Mouse (Mus musculus): ENCODE data around the gene Syce1l. TPM values are rescaled to one million over a fixed set of nuclear protein-coding genes. Genes with fewer than 3 reads are reported as not detected.

The Syce1l gene
- polyA plus RNA-seq, 1 experiment from 2014 or later: not detected

GRCm38 (mm10) chr8:113674611-113675010 is 31.6 kb downstream of the Syce1l start:
- Histone ChIP-seq H3K9me3 (0 out of 2 replicates have a peak, but pooled peaks cover 2% of the 10 kb centered on the region), H3K4me2 (no peak overlapping the region), H3K36me3 (no peaks in the 10 kb centered on the region), H3K4me3 (no peak overlapping the region), H3K9ac (no peak overlapping the region), H3K27me3 (no peaks in the 10 kb centered on the region), H3K4me1 (peaks cover 14% of the 10 kb centered on the region), H3K27ac (no peak overlapping the region)
- no peak for ATAC-seq (ENCODE audit: insufficient number of reproducible peaks, insufficient read depth, low FRiP score, low TSS enrichment, low read depth)
- 71% methylated on average over 3 of the region's 3 CpGs for WGBS

GRCm38 (mm10) chr8:113675281-113675680 is 32.3 kb downstream of the Syce1l start:
- Histone ChIP-seq H3K4me1 (peaks cover 13% of the 10 kb centered on the region), H3K9ac (no peak overlapping the region), H3K9me3 (0 out of 2 replicates have a peak, but pooled peaks cover 2% of the 10 kb centered on the region), H3K36me3 (no peaks in the 10 kb centered on the region), H3K4me2 (no peak overlapping the region), H3K27me3 (no peaks in the 10 kb centered on the region), H3K4me3 (no peak overlapping the region), H3K27ac (no peak overlapping the region)
- WGBS: 57% methylated on average over 2 of the region's 2 CpGs
- no peak for ATAC-seq (ENCODE audit: insufficient number of reproducible peaks, insufficient read depth, low FRiP score, low TSS enrichment, low read depth)

GRCm38 (mm10) chr8:113676811-113677210 is 33.8 kb downstream of the Syce1l start:
- Histone ChIP-seq H3K36me3 (no peaks in the 10 kb centered on the region), H3K4me1 (peaks cover 13% of the 10 kb centered on the region), H3K4me3 (no peak overlapping the region), H3K27me3 (no peaks in the 10 kb centered on the region), H3K9me3 (0 out of 2 replicates have a peak, but pooled peaks cover 2% of the 10 kb centered on the region), H3K9ac (no peak overlapping the region), H3K4me2 (no peak overlapping the region), H3K27ac (no peak overlapping the region)
- no peak for ATAC-seq (ENCODE audit: insufficient number of reproducible peaks, insufficient read depth, low FRiP score, low TSS enrichment, low read depth)
- 81% methylated on average over 1 of the region's 1 CpGs for WGBS

- Histone ChIP-seq H3K9me3 (0 out of 2 replicates have a peak, but pooled peaks cover 2% of the 10 kb centered on the region), H3K36me3 (no peaks in the 10 kb centered on the region), H3K4me3 (no peak overlapping the region), H3K4me1 (no peaks in the 10 kb centered on the region), H3K4me2 (no peak overlapping the region), H3K27me3 (no peaks in the 10 kb centered on the region), H3K9ac (no peak overlapping the region), H3K27ac (no peak overlapping the region)
- WGBS: 71% methylated on average over 3 of the region's 3 CpGs
- ATAC-seq (ENCODE audit: insufficient number of reproducible peaks, insufficient read depth, low FRiP score, low TSS enrichment, low read depth): no peak
Measured at GRCm38 (mm10) chr8:113679361-113679760, 36.3 kb downstream of the Syce1l start.

GRCm38 (mm10) chr8:113687889-113688542 is 45.0 kb downstream of the Syce1l start:
- no peaks in the 10 kb centered on the region for H3K27me3 ChIP-seq
- H3K36me3 ChIP-seq: no peaks in the 10 kb centered on the region
- H3K4me3 ChIP-seq: no peak overlapping the region
- peak overlapping the region; percentile 22; the same call in 1 of the 2 replicates for H3K4me2 ChIP-seq
- ATAC-seq (ENCODE audit: insufficient number of reproducible peaks, insufficient read depth, low FRiP score, low TSS enrichment, low read depth): no peak
- H3K9ac ChIP-seq: no peak overlapping the region
- no peak overlapping the region for H3K27ac ChIP-seq
- H3K9me3 ChIP-seq: no peaks in the 10 kb centered on the region
- peaks cover 9% of the 10 kb centered on the region; the same call in 1 of the 2 replicates for H3K4me1 ChIP-seq
- 51% methylated on average over 17 of the region's 17 CpGs for WGBS

GRCm38 (mm10) chr8:113688543-113688915 is 45.5 kb downstream of the Syce1l start:
- Histone ChIP-seq H3K4me1 (peaks cover 9% of the 10 kb centered on the region; the same call in 1 of the 2 replicates), H3K4me3 (no peak overlapping the region), H3K27ac (no peak overlapping the region), H3K36me3 (no peaks in the 10 kb centered on the region), H3K9me3 (no peaks in the 10 kb centered on the region), H3K9ac (no peak overlapping the region), H3K4me2 (no peak overlapping the region), H3K27me3 (no peaks in the 10 kb centered on the region)
- ATAC-seq (ENCODE audit: insufficient number of reproducible peaks, insufficient read depth, low FRiP score, low TSS enrichment, low read depth): no peak
- 87% methylated on average over 8 of the region's 8 CpGs for WGBS

GRCm38 (mm10) chr8:113691622-113692343 is 48.8 kb downstream of the Syce1l start:
- Histone ChIP-seq H3K4me2 (no peak overlapping the region), H3K27ac (no peak overlapping the region), H3K36me3 (no peaks in the 10 kb centered on the region), H3K4me3 (no peak overlapping the region), H3K27me3 (no peaks in the 10 kb centered on the region), H3K9ac (no peak overlapping the region), H3K9me3 (no peaks in the 10 kb centered on the region), H3K4me1 (peaks cover 9% of the 10 kb centered on the region; the same call in 1 of the 2 replicates)
- WGBS: 71% methylated on average over 14 of the region's 14 CpGs
- ATAC-seq (ENCODE audit: insufficient number of reproducible peaks, insufficient read depth, low FRiP score, low TSS enrichment, low read depth): no peak

- Histone ChIP-seq H3K36me3 (no peaks in the 10 kb centered on the region), H3K27me3 (no peaks in the 10 kb centered on the region), H3K9ac (no peak overlapping the region), H3K4me3 (no peak overlapping the region), H3K4me1 (no peaks in the 10 kb centered on the region), H3K27ac (no peak overlapping the region), H3K4me2 (no peak overlapping the region), H3K9me3 (no peaks in the 10 kb centered on the region)
- no peak for ATAC-seq (ENCODE audit: insufficient number of reproducible peaks, insufficient read depth, low FRiP score, low TSS enrichment, low read depth)
- WGBS: 85% methylated on average over 7 of the region's 7 CpGs
Measured at GRCm38 (mm10) chr8:113704968-113705367, 62.0 kb downstream of the Syce1l start.

Other genes starting within 250 kb of the Syce1l start
- gene Mon1b, start 7.6 kb upstream of the Syce1l start, polyA plus RNA-seq (2015; fragmentation: Nextera tagmentation; extraction: Ambion mirVana): 7.2 and 7.5 TPM in 2 replicates
- 8.7 and 11.0 TPM in 2 replicates for gene Adamts18, start 205.5 kb downstream of the Syce1l start, polyA plus RNA-seq (2015; fragmentation: Nextera tagmentation; extraction: Ambion mirVana)

Data from embryonic facial prominence, embryonic 13.5 days (tissue).